Mouse (Mus musculus): ENCODE results near the gene Memo1.

Gene Memo1

DNA sequence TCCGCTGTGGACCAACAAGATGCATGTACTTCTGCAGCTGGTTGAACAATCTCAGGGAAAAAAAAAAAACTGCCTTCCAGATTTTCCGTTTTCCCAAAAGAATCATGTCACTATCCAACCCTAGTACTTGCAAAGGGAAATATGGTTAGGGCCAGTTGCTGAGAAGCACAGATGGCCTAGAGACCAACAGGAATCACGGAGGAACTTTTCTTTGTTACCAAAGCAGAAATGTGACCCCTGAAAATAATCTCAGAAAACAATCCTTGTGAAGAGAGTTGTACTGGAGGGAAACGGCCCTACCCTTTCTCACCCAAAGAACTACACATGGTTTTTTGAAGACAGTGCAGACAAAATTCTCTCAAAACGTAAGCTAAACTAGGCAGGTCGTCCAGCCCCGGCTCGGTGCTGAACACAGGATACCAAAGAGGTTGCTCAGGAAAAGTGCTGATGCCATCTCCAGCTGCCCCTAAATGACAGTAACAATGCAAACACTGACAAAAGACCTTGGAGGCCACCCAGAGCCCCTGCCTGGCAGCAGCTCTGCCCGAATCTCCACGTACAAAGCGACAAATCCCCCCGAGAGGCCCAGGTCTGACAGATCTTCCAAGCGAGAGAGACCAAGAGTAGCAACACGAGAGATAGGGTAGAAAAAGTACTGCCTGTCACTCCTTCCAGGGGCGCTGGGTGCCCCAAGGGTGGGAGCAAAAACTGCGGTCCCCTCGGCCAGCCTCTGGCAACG lies 1.5 kb downstream of the Memo1 start:
- DNase-seq, result peak; percentile 41

DNA sequence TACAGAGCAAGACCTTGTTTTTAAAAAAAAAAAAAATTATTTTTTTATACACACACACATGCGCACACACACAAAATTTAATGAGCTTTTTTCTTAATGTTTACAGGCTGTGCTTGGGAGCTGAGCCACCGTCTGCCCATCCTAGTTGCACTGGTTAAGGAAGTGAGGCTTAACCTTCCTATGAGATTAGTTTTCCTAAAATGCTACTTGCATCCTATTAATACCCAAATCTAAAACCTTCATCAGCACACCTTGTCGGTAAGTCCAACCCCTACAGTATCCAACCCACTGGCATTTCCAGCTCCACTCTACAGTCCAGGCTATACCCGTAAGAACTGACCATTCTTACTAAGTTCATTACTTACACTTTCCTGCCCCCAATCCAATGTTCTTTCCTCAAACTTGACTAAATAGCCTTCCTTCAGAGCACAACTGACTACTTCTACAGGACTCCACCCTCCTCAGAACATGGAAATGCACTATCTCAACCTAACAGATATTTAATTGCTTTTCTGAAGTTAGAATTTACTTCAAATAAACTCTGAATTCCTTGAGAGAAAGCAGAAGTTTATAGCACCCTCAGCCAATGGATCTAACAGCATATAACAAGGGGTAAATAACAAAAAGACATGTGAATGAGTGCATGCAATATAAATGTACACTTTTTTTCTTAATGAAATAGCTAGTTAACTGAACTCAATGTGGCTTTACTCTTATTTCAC lies 3.5 kb downstream of the Memo1 start:
- DNase-seq, result no peak

DNA sequence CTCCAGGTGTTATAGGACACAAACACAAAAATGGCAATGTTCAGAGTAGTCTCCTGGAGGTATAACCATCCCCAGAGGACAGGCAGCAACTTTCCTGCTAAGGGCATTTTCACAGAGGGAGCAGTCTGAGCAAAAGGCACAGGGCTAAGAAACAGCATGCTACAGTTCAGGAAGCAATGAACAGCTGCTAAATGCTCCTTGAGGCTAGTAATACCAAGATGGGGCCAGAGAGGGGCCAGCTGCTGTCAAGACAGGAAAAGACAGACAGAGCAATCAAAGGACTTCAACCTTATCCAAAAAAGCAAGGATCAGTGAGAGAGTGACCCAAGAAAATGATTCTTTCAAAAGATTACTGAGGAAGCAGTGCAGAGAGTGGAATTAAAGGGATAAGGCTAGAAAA lies 4.5 kb downstream of the Memo1 start:
- no peak for DNase-seq

DNA sequence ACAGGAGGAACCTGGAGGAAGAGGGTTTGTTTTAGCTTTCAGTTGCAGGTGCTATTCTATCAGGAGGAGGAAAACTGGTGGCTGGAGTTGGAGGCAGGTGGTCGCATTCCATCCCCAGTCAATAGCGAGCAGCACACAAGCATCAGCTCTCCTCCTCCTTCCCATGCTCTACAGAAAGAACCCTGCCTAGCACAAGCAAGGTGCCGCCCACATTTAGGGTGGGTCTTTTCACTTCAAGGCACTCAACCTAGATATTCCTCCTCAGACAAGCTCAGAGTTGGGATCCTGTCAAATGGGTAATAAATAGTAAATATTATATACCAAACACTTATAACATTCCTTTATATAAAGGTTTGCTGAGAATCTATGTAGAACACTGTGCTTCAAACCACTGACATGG lies 5.1 kb downstream of the Memo1 start:
- no peak for DNase-seq

DNA sequence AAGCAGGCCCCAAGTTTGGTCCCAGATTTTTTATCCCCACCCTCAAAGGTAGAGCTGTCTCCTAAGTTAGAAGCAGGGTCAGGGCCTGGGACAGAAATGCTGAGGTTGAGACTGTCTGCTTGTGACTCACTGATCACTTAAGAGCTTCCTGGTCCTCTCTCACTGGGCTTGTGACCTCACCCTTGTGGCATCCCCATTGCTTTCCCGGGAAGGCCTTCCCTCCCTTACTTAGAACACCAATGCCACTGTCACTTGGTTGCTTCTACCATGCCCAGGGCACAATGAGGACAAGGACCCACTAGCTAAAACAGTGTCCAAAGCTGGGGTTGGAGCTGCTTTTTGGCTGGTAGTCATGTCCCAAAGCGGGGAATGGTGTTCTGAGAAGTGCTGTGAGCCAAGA lies 6.7 kb downstream of the Memo1 start:
- DNase-seq, result no peak

DNA sequence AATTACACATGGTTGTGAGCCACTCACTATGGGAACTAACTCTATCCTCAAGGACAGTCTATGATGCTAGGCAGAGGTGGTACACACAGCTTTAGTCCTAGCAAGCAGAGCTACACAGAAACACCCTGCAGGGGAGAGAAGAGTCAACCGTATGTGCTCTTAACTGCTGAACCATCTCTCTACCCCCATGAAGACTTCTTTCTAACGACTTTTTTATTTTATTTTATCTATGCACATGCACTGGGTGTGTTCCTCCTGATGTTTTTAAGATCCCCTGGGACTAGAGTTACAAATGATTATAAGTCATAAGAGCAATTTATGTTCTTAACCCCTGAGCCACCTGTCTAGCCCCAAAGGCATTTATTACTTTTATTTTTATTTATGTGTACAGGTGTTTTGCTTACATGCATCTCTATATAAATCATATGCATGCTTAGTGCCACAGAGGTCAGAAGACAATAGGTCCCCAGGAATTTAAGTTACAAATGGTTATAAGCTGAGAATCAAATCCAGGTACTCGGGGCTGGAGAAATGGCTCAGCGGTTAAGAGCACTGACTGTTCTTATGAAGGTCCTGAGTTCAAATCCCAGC lies 9.1 kb downstream of the Memo1 start:
- no peak for DNase-seq

DNA sequence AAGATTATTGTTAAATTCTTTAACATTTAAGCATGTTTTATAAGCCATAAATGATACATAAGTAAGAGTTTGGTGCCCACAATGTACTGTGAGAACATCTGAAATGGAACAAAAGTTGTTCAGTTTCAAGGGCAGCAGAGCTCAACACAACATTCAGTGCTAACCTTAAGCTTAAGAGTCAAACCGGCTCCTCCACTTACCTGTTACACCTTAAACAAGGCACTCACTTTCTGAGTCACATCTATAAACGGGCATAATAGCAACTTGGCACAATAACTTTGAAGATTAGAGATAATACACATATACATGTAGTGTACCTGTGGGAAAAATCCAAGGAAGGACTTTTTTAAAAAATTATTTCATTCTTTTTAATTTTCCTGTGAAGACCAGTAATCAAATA lies 9.6 kb downstream of the Memo1 start:
- DNase-seq, result no peak

DNA sequence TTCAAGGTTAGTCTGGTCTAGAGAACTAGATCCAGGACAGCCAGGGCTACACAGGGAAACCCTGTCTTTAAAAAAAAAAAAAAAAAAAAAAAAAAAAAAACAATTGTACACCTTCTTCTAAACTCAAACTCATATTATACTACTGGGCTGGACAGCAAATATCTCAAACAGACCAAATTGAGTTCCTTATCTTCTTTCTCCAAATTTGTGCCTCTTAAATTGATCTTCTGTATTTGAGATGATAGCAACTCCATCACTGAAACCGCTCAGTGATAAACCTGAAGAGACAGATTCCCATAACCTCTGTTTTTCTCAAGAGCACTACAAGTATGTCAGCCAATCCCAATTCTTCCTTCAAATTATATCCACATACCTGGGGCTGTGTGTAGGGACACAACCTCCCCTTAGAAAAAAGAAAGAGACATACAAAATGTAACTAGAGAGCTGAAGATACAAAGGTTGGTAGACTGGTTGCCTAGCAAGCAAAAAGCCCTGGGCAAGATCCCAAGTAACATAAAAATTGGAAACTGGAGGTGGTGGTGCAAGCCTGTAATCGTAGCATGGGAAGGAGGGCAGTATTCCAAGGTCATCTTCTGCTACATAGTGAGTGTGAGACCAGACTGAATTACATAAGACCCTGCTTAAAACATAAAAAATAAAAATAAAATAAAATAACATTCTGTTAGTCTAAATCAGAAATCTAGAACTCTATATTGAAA lies 10.8 kb downstream of the Memo1 start:
- peak; percentile 77 for DNase-seq

DNA sequence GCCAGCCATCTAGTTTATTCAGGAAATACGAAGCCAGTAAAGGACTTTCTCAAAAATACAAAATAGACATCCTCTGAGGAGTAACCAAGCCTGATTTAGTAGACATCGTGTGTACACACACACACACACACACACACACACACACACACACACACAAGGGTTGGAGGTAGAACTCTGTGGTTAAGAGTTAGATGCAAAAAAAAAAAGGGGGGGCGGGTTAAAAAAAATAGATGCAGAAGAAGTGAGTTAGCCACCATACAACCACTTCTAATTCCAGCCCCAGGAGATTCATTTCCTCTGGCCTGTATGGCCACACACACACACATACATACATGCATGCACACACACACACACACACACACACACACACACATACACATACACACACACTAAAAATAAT lies 13.3 kb downstream of the Memo1 start:
- DNase-seq, result no peak

DNA sequence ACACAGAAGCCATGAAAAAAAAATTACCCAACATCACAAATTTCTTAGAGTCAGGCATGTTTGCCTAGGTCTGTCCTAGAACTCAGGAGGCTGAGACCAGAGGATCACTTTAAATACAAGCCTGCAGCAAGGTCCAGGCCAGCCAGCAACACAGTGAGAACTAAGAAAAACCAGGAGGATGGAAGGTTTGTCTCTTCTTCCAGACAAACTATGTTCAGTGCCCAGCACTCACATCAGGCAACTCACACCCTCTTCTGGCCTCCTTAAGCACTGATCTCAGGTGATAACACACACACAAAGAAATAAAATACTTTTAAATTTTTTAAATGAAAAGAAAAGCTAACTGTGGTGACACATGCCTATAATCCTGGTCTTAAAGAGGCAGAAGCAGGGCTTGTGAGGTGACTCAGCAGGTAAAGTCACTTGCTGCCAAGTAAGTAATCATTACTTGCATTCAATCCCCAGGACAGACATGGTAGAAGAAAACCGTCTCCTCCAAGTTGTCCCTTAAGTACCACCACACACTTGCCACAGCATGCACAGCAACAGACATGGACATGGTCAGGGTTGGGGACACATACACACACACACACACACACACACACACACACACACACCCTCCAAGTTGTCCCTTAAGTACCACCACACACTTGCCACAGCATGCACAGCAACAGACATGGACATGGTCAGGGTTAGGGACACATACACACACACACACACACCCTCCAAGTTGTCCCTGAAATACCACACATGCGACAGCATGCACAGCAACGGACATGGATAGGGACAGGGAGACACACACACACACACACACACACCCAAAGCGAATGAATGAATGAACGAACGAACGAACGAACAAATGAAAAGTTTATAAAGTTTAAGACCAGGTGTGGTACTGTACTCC lies 16.1 kb downstream of the Memo1 start:
- no peak for DNase-seq

DNA sequence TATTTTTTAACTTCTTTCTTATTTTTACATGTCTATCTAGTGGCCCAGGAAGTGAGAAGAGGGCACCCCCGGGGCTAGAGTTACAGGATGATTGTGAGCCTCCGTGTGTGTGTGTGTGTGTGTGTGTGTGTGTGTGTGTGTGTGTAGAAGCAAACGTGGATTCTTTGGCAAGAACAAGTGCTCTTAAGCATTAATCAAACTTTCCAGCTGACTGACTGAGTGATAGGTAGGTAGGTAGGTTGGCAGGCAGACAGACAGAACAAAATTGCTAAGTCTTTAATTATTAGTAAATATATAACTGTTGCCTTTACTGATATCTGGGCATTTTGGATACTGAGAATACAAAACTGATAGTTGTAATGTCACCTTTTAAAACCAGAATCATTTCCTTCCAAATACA lies 20.9 kb downstream of the Memo1 start:
- peak; percentile 46 for DNase-seq

DNA sequence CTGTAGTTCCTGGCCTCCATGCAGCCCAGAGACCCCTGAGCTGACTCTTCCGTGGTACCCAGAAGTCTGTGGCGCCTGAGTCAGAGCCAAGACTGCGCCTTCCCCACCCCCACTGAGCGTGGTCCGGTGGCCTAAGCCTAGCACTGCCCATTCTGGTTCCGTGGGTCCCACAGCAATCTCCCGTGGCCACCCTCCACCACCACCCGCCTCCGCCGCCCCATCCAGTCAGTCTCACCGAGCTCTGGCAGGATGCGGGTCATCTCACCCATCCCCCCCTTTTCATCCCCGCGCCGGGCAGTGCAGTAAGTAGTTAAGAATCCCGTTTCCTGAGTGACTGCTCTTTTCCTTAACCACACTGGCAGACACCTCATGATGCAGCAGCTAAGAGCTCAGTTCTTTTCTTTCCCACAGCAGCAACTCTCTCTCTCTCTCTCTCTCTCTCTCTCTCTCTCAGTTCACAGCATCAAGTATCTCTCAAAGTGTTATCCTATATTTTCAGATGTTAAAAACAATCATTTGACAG lies 22.6 kb downstream of the Memo1 start:
- DNase-seq, result no peak

DNA sequence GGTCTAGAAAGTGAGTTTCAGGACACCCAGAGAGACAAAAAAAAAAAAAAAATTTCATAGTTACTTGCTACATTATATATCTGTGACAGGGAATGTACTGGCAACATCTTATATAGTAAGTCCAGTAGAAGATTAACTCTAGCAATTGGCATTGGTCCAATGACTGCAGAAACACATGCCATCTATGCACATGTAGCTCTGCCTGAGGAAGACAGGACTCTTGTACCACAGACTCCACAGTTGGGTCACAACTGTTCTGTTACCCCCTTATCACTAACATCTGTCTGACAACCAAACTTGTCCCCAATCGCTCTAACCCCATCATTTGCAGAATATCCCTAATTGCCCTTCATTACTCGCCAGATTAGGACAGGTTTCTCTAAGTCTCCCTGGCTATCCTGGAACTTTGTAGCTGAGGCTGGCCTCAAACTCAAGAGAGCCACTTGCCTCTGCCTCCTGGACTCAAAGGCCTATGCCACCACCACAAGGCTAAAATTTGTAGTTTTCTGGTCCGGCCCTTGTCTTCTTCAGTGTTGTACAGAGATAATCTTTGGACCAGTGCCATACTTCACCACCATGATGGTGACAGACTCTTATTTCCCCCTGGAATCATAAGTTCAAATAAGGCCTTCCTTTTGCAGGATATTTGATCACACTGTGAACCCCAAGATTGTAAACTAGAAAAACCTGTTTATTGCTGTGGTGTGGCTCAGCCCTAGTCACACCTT lies 23.6 kb downstream of the Memo1 start:
- no peak for DNase-seq

DNA sequence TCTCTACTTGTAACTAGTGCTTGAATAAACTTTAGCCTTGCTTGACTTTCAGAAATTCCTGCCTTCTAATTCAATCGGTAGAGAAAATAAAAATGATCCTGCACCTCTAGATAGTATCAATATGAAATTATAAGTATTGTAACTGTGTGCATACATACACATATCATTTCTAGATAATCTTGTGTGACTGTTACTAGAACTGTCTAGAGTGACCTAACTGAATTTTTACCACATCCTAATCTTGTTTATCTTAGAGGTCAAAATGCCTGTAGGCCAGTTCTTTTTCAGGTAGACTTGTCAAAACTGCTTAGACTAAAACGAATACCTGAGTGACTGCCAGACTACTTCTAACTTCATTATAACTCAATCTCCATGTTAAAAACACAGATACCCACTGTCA lies 25.1 kb downstream of the Memo1 start:
- DNase-seq, result no peak

DNA sequence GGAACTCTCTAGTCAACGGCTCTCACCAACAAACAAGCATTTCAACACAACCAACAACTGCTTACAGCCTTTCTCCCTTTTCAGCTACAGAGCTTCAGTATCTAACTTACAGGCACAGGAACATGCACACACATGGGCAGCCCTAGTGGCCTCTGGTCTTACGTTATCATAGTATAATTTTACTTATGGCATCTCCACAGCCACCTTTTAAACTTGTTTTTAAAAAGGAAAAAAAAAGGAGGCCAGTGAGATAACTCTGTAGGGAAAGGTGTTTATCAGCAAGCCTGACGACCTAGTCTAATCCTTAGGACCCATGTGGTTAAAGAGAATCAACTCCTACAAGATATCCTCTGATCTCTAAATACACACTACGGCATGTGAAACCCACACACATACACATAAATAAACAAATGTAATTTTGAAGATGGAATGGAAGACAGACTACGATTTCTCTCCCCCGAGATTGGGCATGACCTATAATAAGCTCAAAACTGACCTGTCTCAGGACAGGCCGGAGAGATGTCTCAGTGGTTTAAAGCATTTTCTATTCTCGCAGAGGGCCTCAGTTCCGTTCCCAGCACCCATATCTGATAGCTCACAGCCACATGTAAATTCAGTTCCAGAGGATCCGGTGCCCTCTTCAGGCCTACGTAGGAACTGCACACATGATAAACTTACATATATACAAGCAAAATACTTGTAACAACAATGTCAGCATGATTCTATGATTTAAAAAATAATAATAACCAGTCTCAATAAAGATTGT lies 27.7 kb downstream of the Memo1 start:
- no peak for DNase-seq

DNA sequence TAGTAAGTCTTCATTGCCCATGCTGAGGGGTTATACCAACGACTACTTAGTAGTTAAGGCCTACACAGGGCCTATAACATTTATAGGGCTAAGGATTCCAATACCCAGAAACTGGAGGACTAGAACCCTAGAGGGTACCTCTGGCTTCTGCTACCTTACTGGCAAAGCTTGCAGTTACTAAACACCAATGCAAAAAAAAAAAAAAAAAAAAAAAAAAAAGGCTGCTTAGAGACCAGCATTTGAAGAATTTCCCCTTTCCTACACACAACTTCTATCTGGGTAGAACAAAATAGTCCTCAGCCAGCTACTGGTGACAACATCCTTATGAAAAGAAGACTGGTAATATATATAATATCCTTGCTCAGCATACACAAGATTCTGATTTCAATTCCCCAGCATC lies 29.7 kb downstream of the Memo1 start:
- DNase-seq, result no peak

DNA sequence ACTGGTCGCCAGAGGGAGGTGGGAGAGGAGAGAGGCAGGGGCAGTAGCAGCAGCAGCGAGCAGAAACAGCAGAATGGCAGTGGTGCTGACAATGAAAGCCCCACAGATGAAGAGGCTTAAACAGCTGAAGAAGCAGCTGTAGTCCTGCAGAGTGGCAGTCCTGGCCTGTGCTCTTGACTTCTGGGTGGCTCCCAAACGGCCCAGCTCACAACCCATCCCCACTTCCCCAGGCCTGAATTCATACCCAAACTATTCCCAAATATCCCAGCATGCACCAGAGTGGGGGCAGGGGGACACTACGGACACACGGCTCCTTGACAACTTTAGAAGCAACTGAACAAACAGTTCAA lies 30.2 kb downstream of the Memo1 start:
- DNase-seq, result no peak

DNA sequence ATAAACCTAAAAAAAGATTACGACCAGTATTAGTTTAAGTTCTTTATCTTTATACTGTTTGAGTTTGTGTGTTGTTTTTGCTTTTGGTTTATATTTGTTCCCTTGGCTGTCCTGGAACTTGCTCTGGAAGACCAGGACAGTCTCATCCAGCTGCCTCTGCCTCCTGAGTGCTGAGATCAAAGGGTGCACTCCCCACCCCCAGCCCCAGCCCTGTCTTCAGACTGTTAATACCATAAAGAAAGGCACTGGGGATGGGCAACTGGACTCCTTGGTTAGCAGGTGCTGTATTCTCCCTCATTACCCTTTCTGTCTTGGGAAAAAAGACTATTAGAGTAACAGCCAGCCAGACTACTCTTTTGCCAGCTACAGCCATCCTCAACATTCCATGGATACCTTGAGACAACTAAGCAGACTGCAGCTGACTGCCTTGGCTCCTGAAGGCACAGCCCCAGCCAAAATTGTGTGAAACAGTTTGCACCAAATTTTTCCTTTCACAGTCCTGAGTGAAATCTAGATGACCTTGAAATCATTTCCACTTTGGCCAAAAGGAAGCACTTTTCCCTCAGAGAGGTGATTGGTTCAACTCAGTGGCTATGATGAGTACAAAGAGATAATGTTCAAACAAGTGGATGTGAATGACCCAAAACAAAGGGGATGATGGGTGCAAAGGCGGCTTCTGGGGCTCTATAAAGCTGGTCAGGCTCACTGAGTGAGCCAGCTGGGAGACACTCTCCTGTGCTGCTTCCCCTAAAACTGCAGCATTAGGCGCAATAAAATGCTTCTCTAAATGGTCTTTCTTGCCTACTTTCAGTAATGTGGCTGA lies 30.8 kb downstream of the Memo1 start:
- DNase-seq, result peak; percentile 23

DNA sequence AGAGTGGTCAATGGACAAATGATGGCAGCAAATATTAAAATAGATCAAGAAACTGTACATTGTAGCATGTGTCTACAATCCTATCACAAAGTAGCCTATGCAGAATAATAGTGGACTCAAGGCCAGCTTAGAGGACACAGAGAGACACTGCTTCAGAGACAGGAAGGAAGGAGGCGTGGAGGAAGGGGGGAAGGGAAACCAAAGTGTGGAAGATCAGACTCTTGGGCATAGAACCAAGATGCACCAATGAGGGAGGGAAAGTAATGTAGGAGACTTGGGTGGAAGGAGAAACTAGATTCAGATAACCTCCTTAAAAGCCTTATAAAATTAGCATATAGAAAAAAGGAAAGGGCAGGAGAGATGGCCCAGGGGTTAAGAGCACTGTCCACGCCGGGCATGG lies 32.9 kb downstream of the Memo1 start:
- DNase-seq, result no peak

DNA sequence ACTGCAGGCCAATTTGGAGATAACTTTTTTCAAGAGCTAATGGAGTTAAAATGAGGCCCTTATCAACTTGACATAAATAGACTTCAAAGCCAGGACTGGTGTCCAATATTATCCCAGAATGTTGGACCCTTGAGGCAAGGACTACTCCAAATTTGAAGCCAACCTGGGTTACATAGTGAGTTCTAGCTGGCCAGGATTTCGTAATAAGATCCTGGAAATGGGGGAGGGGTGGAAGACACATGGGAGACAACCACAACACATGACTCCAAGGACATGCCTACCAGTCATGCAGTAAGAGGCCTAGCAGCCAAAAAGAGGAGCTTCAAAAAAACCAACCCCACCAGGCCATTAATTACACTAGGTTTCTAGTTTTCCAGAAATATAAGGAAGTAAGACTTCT lies 50.0 kb downstream of the Memo1 start:
- DNase-seq, result no peak

Measured in kidney, adult 9 months (tissue).